Mouse (Mus musculus) neutrophil, adult 5-6 weeks (primary cell): Measurements from ENCODE around the gene Dnaaf5. TPM values are rescaled to one million over a fixed set of nuclear protein-coding genes. Genes with fewer than 3 reads are reported as not detected.

ENCODE experiments used
- ATAC-seq: fragments of 151-379, 151-347 bp; 2 replicates; pipeline ENCODE4 v1.8.0; 2017; ENCODE audit warnings: mild to moderate bottlenecking, moderate TSS enrichment; ENCODE audit not compliant: insufficient number of reproducible peaks, poor library complexity, low FRiP score, severe bottlenecking; ENCODE audit errors: extremely low read depth
- total RNA-seq: library from RNA; stranded (forward); fragments of 200-1000 nt; gene quantifications from 2 replicates; pipeline ENCODE4 v1.2.3, GENCODE M21; 2017

Dnaaf5 gene
- 7.2 and 10.3 TPM in 2 replicates for total RNA-seq

GRCm38 (mm10) chr5:139149681-139150602, at the start of gene Dnaaf5, which contains the start of gene Prkar1b:
Gene Dnaaf5, plus strand, starts transcription at chr5:139150223.
Gene Prkar1b, minus strand, starts transcription at chr5:139150001.
- peak; percentile 93 for ATAC-seq

- no peak for ATAC-seq
Measured at GRCm38 (mm10) chr5:139101783-139102182, 48.2 kb upstream of the Dnaaf5 start.

- ATAC-seq: no peak
Measured at GRCm38 (mm10) chr5:139107815-139108214, 42.2 kb upstream of the Dnaaf5 start.

GRCm38 (mm10) chr5:139110140-139110855, 39.7 kb upstream of the Dnaaf5 start:
- no peak for ATAC-seq

- ATAC-seq: no peak
Measured at GRCm38 (mm10) chr5:139111991-139112390, 38.0 kb upstream of the Dnaaf5 start.

- no peak for ATAC-seq
Measured at GRCm38 (mm10) chr5:139112418-139112817, 37.6 kb upstream of the Dnaaf5 start.

- ATAC-seq: no peak
Measured at GRCm38 (mm10) chr5:139114876-139115275, 35.1 kb upstream of the Dnaaf5 start.

GRCm38 (mm10) chr5:139115507-139115906, 34.5 kb upstream of the Dnaaf5 start:
- no peak for ATAC-seq

- ATAC-seq: no peak
Measured at GRCm38 (mm10) chr5:139118139-139118960, 31.7 kb upstream of the Dnaaf5 start.

GRCm38 (mm10) chr5:139118961-139119276, 31.1 kb upstream of the Dnaaf5 start:
- no peak for ATAC-seq

- ATAC-seq: no peak
Measured at GRCm38 (mm10) chr5:139125717-139126116, 24.3 kb upstream of the Dnaaf5 start.

- no peak for ATAC-seq
Measured at GRCm38 (mm10) chr5:139128476-139129065, 21.5 kb upstream of the Dnaaf5 start.

GRCm38 (mm10) chr5:139129078-139129477, 20.9 kb upstream of the Dnaaf5 start:
- no peak for ATAC-seq

GRCm38 (mm10) chr5:139129572-139130151, 20.4 kb upstream of the Dnaaf5 start:
- no peak for ATAC-seq

GRCm38 (mm10) chr5:139130351-139130750, 19.7 kb upstream of the Dnaaf5 start:
- ATAC-seq: no peak

GRCm38 (mm10) chr5:139134501-139134900, 15.5 kb upstream of the Dnaaf5 start:
- no peak for ATAC-seq

GRCm38 (mm10) chr5:139136341-139136740, 13.7 kb upstream of the Dnaaf5 start:
- no peak for ATAC-seq

GRCm38 (mm10) chr5:139137176-139137575, 12.8 kb upstream of the Dnaaf5 start:
- ATAC-seq: no peak
